ENCODE assay signal across 8 mouse cellular contexts in the genomic region with DNA sequence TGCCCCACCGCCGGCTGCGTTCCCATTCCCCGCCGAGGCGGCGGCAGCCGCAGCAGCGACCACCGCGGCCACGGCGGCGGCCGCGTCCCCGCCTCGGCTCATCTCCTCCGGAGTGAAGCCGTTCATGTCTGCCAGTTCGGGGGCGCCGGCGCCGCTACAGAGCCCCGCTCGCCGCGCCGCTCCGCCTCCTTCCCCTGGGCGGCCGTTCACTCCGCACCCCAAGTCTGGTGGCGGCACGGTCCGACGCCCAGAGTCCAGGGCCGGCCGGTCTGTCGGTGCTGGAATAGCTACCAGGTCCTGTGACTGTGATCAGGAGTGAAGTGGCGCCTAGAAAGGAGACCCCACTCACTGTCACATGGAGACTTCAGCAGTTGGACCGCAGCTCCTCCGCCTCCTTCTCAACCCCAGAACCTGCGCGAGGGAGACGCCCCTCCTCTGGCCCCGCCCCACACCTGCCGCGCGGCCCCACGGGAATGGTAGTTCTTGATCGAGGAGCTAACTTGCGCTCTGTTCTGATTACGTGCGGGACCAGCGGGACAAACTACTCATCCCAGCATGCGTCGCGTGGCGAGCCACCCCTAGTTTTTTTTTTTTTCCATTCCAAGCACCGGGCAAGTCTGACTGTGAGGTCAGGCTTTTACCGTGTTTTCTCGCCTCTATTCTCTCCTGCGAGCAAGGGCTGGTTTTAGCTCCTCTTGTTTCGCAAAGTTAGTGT. TPM values are rescaled to one million over a fixed set of nuclear protein-coding genes. Genes with fewer than 3 reads are reported as not detected.
DNase-seq lines count a peak whose midpoint lies in the region; ATAC-seq lines count a peak whose summit lies in the region.

A gene (minus strand): TSS at position 420 of the 715 bp plus-strand sequence.

- DNase-seq in adrenal gland, adult (ENCODE audit: inconsistent age in 2 of 2, low spot score in 1 of 2) = peak; percentile 99 to 100
- peak; percentile 98 for DNase-seq in embryo, embryonic 10.5 days (ENCODE audit: low spot score)
- peak; percentile 98 for DNase-seq in gastrocnemius, postnatal 14 days
- peak; percentile 95 to 98 for DNase-seq in left cerebral cortex, postnatal 10 days (ENCODE audit: extremely low spot score in 1 of 2, low spot score in 2 of 2)
- DNase-seq in right cerebral cortex, postnatal 25 days = peak; percentile 99
- DNase-seq in urinary bladder, postnatal 4 days (ENCODE audit: low spot score in 2 of 2) = peak; percentile 96 to 97

- intact Hi-C loops in gastrocnemius, postnatal 14 days (cut with DNase I; ENCODE audit: low total_unique reads) = no loop called here
- intact Hi-C loops in left cerebral cortex, postnatal 10 days (cut with DNase I) = loop anchor here (5.0 kb wide), 2 partner anchors 45 to 55 kb away; no protein-coding TSS in a partner anchor

- ATAC-seq in inflammation-experienced regulatory T-cells, adult 6 months = peak; percentile 94
- ATAC-seq in megakaryocyte-erythroid progenitor cell, adult 5-6 weeks (replicated peaks; ENCODE audit: low FRiP score, low TSS enrichment, poor library complexity, severe bottlenecking) = peak; percentile 93

RNA-seq across cellular contexts. Expression of the gene that starts here (rescaled TPM):
- total RNA-seq in gastrocnemius, postnatal 14 days (2021) = 10 to 100 TPM; 16.7 to 26.8 TPM
- 1 to 10 TPM in 1 of 3 experiments, under 1 TPM in 1, not detected in 1; 0.39 to 2.6 TPM for polyA plus RNA-seq in inflammation-experienced regulatory T-cells, adult 6 months (2017; shearing (Covaris generic))
- total RNA-seq in left cerebral cortex, postnatal 10 days (2021) = 1 to 10 TPM; 5.7 to 7.2 TPM
- 18.0 and 22.8 TPM in 2 replicates for total RNA-seq in megakaryocyte-erythroid progenitor cell, adult 5-6 weeks (2014; fragmentation: Nextera tagmentation)
- total RNA-seq in megakaryocyte-erythroid progenitor cell, adult 5-6 weeks (2017) = 83.8 and 89.2 TPM in 2 replicates

Comparison
In these comparisons a context has a peak if more than half of its experiments do, and no peak if none do; other contexts are left out.
1. Peak in every context shown above with its lines: DNase-seq and ATAC-seq.